7 mouse cellular contexts compared by ENCODE assay signal in genomic region chr2:156311441-156311840, GRCm38 (mm10). TPM values are rescaled to one million over a fixed set of nuclear protein-coding genes. Genes with fewer than 3 reads are reported as not detected.
DNase-seq lines count a peak whose midpoint lies in the region; ATAC-seq and TF ChIP-seq lines count a peak whose summit lies in the region.

No protein-coding gene starts in this region.

- no peak for TF ChIP-seq CTCF in stomach, postnatal 0 days (IDR thresholded peaks at IDR 0.05; ENCODE audit: low read depth)

- peak overlapping the region; percentile 88 for H3K9ac ChIP-seq in embryonic facial prominence, embryonic 15.5 days
- peak overlapping the region; percentile 91 for H3K9ac ChIP-seq in limb, embryonic 14.5 days (ENCODE audit: low read depth, low read length, severe bottlenecking)
- H3K9ac ChIP-seq in stomach, postnatal 0 days (ENCODE audit: low read length) = peak overlapping the region; percentile 96

- TF ChIP-seq POLR2A in limb, embryonic 14.5 days (IDR thresholded peaks at IDR 0.05; ENCODE audit: borderline replicate concordance, extremely low read depth, insufficient read depth, insufficient read length) = no peak

- DNase-seq in retina, postnatal 7 days (ENCODE audit: low read depth, low spot score) = peak; percentile 16
- DNase-seq in retina, embryonic 14.5 days (ENCODE audit: low spot score) = no peak
- no peak for DNase-seq in limb, embryonic 14.5 days (ENCODE audit: low spot score)
- no peak for DNase-seq in stomach, postnatal 0 days (ENCODE audit: low spot score)
- no peak for DNase-seq in left cerebral cortex, adult 18-20 months (ENCODE audit: low spot score in 2 of 2)
- no peak for DNase-seq in thymus, postnatal 0 days (ENCODE audit: low spot score)

- H3K36me3 ChIP-seq in embryonic facial prominence, embryonic 15.5 days = peaks cover 14% of the 10 kb centered on the region; the same call in 1 of the 2 replicates
- H3K36me3 ChIP-seq in limb, embryonic 14.5 days (ENCODE audit: control insufficient read depth, insufficient read depth, low read length) = peaks cover 22% of the 10 kb centered on the region
- H3K36me3 ChIP-seq in stomach, postnatal 0 days (ENCODE audit: control insufficient read depth, insufficient read depth, low read length) = no peaks in the 10 kb centered on the region

- H3K4me2 ChIP-seq in embryonic facial prominence, embryonic 15.5 days (replicated peaks) = peak overlapping the region; percentile 78
- peak overlapping the region; percentile 80 for H3K4me2 ChIP-seq in limb, embryonic 14.5 days (replicated peaks; ENCODE audit: low read depth, low read length, severe bottlenecking)
- H3K4me2 ChIP-seq in stomach, postnatal 0 days (replicated peaks; ENCODE audit: low read depth) = peak overlapping the region; percentile 80

- 20% methylated on average over 8 of the region's 8 CpGs for WGBS in embryonic facial prominence, embryonic 15.5 days
- WGBS in limb, embryonic 14.5 days = 17% methylated on average over 8 of the region's 8 CpGs
- 19% methylated on average over 8 of the region's 8 CpGs for WGBS in stomach, postnatal 0 days

- H3K9me3 ChIP-seq in embryonic facial prominence, embryonic 15.5 days (replicated peaks) = no peaks in the 10 kb centered on the region
- H3K9me3 ChIP-seq in limb, embryonic 14.5 days (ENCODE audit: control insufficient read depth, low read length) = no peaks in the 10 kb centered on the region
- no peaks in the 10 kb centered on the region for H3K9me3 ChIP-seq in stomach, postnatal 0 days (ENCODE audit: control insufficient read depth, low read length)

- H3K4me1 ChIP-seq in embryonic facial prominence, embryonic 15.5 days = peaks cover 11% of the 10 kb centered on the region; the same call in 1 of the 2 replicates
- H3K4me1 ChIP-seq in limb, embryonic 14.5 days (ENCODE audit: control insufficient read depth, insufficient read depth, low read length) = peaks cover 7% of the 10 kb centered on the region
- H3K4me1 ChIP-seq in stomach, postnatal 0 days (replicated peaks; ENCODE audit: control insufficient read depth, insufficient read depth) = 0 out of 2 replicates have a peak, but pooled peaks cover 3% of the 10 kb centered on the region

- peak overlapping the region; percentile 97; the same call in 1 of the 2 replicates for H3K27ac ChIP-seq in embryonic facial prominence, embryonic 15.5 days (replicated peaks)
- peak overlapping the region; percentile 94 for H3K27ac ChIP-seq in limb, embryonic 14.5 days (replicated peaks; ENCODE audit: low read depth, low read length)
- peak overlapping the region; percentile 99 for H3K27ac ChIP-seq in stomach, postnatal 0 days (replicated peaks)

- peak overlapping the region; percentile 92 for H3K4me3 ChIP-seq in embryonic facial prominence, embryonic 15.5 days (replicated peaks)
- peak overlapping the region; percentile 93 for H3K4me3 ChIP-seq in limb, embryonic 14.5 days (replicated peaks; ENCODE audit: low read length)
- peak overlapping the region; percentile 95 for H3K4me3 ChIP-seq in stomach, postnatal 0 days (ENCODE audit: low read depth, low read length)

- no peaks in the 10 kb centered on the region for H3K27me3 ChIP-seq in embryonic facial prominence, embryonic 15.5 days
- no peaks in the 10 kb centered on the region for H3K27me3 ChIP-seq in limb, embryonic 14.5 days (ENCODE audit: control insufficient read depth, insufficient read depth, low read length)
- no peaks in the 10 kb centered on the region for H3K27me3 ChIP-seq in stomach, postnatal 0 days (ENCODE audit: control insufficient read depth, insufficient read depth, low read length)

- no peak for ATAC-seq in embryonic facial prominence, embryonic 15.5 days (ENCODE audit: insufficient number of reproducible peaks, low FRiP score, low TSS enrichment, low read depth)
- peak; percentile 9; the same call in 1 of the 2 replicates for ATAC-seq in limb, embryonic 14.5 days (ENCODE audit: low FRiP score, low read depth)
- ATAC-seq in stomach, postnatal 0 days (ENCODE audit: low FRiP score, low TSS enrichment) = no peak

- TF ChIP-seq EP300 in stomach, postnatal 0 days (optimal IDR thresholded peaks at IDR 0.05) = no peak

RNA-seq across cellular contexts. Expression of gene Cnbd2, which starts 0.7 kb away (rescaled TPM):
- polyA plus RNA-seq in embryonic facial prominence, embryonic 15.5 days (2015; fragmentation: Nextera tagmentation; extraction: Ambion mirVana) = 4.2 and 5.2 TPM in 2 replicates
- polyA plus RNA-seq in limb, embryonic 14.5 days (2012; rRNA removed) = 2.0 and 2.2 TPM in 2 replicates
- polyA plus RNA-seq in limb, embryonic 14.5 days (2014; fragmentation: Nextera tagmentation; extraction: Ambion mirVana) = 4.4 and 4.6 TPM in 2 replicates
- 6.1 and 6.3 TPM in 2 replicates for polyA plus RNA-seq in stomach, postnatal 0 days (2015; fragmentation: Nextera tagmentation; extraction: Ambion mirVana)
- total RNA-seq in left cerebral cortex, adult 18-20 months (2021) = 1 to 10 TPM; 5.4 to 5.6 TPM
- 10.3 and 12.2 TPM in 2 replicates for polyA plus RNA-seq in thymus, postnatal 0 days (2015; fragmentation: Nextera tagmentation; extraction: Ambion mirVana)

RNA-seq across cellular contexts. Expression of gene Scand1, which starts 1.1 kb away (rescaled TPM):
- 80.1 and 84.4 TPM in 2 replicates for polyA plus RNA-seq in embryonic facial prominence, embryonic 15.5 days (2015; fragmentation: Nextera tagmentation; extraction: Ambion mirVana)
- 97.7 and 144 TPM in 2 replicates for polyA plus RNA-seq in limb, embryonic 14.5 days (2012; rRNA removed)
- polyA plus RNA-seq in limb, embryonic 14.5 days (2014; fragmentation: Nextera tagmentation; extraction: Ambion mirVana) = 74.1 and 78.7 TPM in 2 replicates
- polyA plus RNA-seq in stomach, postnatal 0 days (2015; fragmentation: Nextera tagmentation; extraction: Ambion mirVana) = 116 TPM in 2 replicates
- total RNA-seq in left cerebral cortex, adult 18-20 months (2021) = 10 to 100 TPM; 79.6 to 86.0 TPM
- 176 and 184 TPM in 2 replicates for polyA plus RNA-seq in thymus, postnatal 0 days (2015; fragmentation: Nextera tagmentation; extraction: Ambion mirVana)
